Mouse (Mus musculus) ES-E14 (cell line): ENCODE results near the gene Prok2. TPM values are rescaled to one million over a fixed set of nuclear protein-coding genes. Genes with fewer than 3 reads are reported as not detected.

Experiments used
- DNase-seq: peaks from one replicate; pipeline ENCODE4 v3.0.0-alpha.2; 2013; ENCODE audit warnings: low read depth, low spot score
- H3K27ac ChIP-seq: 2 replicates; pipeline ENCODE4 v1.5.1; 2012; ENCODE audit warnings: low read depth, mild to moderate bottlenecking, low read length, moderate library complexity, mixed read lengths; ENCODE audit not compliant: poor library complexity, insufficient read depth, severe bottlenecking
- H3K36me3 ChIP-seq: 2 replicates; pipeline ENCODE4 v1.6.1; 2012; ENCODE audit warnings: mild to moderate bottlenecking, low read length, moderate library complexity, mixed read lengths; ENCODE audit not compliant: control insufficient read depth, poor library complexity, insufficient read depth, severe bottlenecking
- H3K4me1 ChIP-seq, 2 experiments: fragments of 150-350 bp in 1 of 2; sonication (generic) in 1 of 2; 2 replicates each; pipeline ENCODE4 v1.6.1; 2012; ENCODE audit warnings: low read length in 2 of 2, mild to moderate bottlenecking in 1 of 2, mixed read lengths in 1 of 2; ENCODE audit not compliant: control insufficient read depth in 2 of 2, insufficient read depth in 2 of 2, poor library complexity in 1 of 2
- H3K4me3 ChIP-seq, 2 experiments: fragments of 150-350 bp in 1 of 2; sonication (generic) in 1 of 2; 2 replicates each; pipeline ENCODE4 v1.5.1; 2012; ENCODE audit warnings: low read length in 2 of 2, low read depth in 1 of 2, mild to moderate bottlenecking in 1 of 2, mixed read lengths in 1 of 2; ENCODE audit not compliant: insufficient read depth in 1 of 2, poor library complexity in 1 of 2, severe bottlenecking in 1 of 2
- H3K9ac ChIP-seq: 2 replicates; pipeline ENCODE4 v1.6.1; 2012; ENCODE audit warnings: low read depth, mild to moderate bottlenecking, low read length, mixed read lengths; ENCODE audit not compliant: poor library complexity, insufficient read depth, severe bottlenecking
- H3K9me3 ChIP-seq: fragments of 150-350 bp; sonication (generic); 2 replicates; pipeline ENCODE4 v1.6.1; 2012; ENCODE audit warnings: low read depth, mild to moderate bottlenecking, low read length; ENCODE audit not compliant: control insufficient read depth, insufficient read depth
- CHD2 ChIP-seq: IDR thresholded peaks from 2 replicates; pipeline ENCODE4 v1.6.1; 2014; ENCODE audit warnings: mild to moderate bottlenecking, low read depth, low read length, inconsistent platforms
- HCFC1 ChIP-seq: IDR thresholded peaks from 2 replicates; pipeline ENCODE4 v1.6.1; 2012; ENCODE audit warnings: low read length, inconsistent platforms, borderline replicate concordance; ENCODE audit not compliant: insufficient read depth
- MAFK ChIP-seq: IDR thresholded peaks from 2 replicates; pipeline ENCODE4 v1.6.1; 2014; ENCODE audit warnings: mild to moderate bottlenecking, low read depth, low read length, inconsistent platforms; ENCODE audit not compliant: insufficient read depth
- ZC3H11A ChIP-seq: IDR thresholded peaks from 2 replicates; pipeline ENCODE4 v1.6.1; 2012; ENCODE audit warnings: low read depth, mild to moderate bottlenecking, inconsistent platforms, low read length, borderline replicate concordance
- ZNF384 ChIP-seq: IDR thresholded peaks from 2 replicates; pipeline ENCODE4 v1.6.1; 2012; ENCODE audit warnings: low read depth, low read length, inconsistent platforms
- in situ Hi-C, 2 experiments: fragments of 600-800 bp; cut with MboI; formaldehyde crosslinking; loops; one replicate each; pipeline ENCODE4 v1.15.1; 2025; ENCODE audit warnings: low sequenced_read_pairs in 2 of 2, inconsistent platforms in 1 of 2; ENCODE audit not compliant: unreplicated experiment in 2 of 2
- total RNA-seq: library from RNA; depleted of rRNA; stranded (reverse); fragments of 300-350 nt; gene quantifications from 2 replicates; pipeline ENCODE4 v1.2.3, GENCODE M21; 2012; rRNA removed

Prok2 gene
- not detected in 2 replicates for total RNA-seq

- H3K36me3 ChIP-seq: no peaks in the 10 kb centered on the region
- H3K4me1 ChIP-seq: no peaks in the 10 kb centered on the region; a peak in 1 of 4 replicates
- in situ Hi-C loops: no loop called here
- peak within 1 kb of the TSS; percentile 60 to 62 for H3K4me3 ChIP-seq
- TF ChIP-seq ZC3H11A (no peak), MAFK (no peak), ZNF384 (no peak), CHD2 (no peak), HCFC1 (no peak)
- peak within 1 kb of the TSS; percentile 25; the same call in 1 of the 2 replicates for H3K9ac ChIP-seq
- DNase-seq: no peak
- H3K27ac ChIP-seq: no peak within 1 kb of the TSS
- H3K9me3 ChIP-seq: no peaks in the 10 kb centered on the region
Observed at GRCm38 (mm10) chr6:99725971-99726561, at the start of gene Prok2. Gene Prok2, minus strand, starts transcription at chr6:99726392.

- no peak for DNase-seq
- no peak overlapping the region for H3K27ac ChIP-seq
- H3K9me3 ChIP-seq: no peaks in the 10 kb centered on the region
- H3K9ac ChIP-seq: no peak overlapping the region
- peaks cover 0 to 2% of the 10 kb centered on the region in 2 experiments; a peak in 2 of 4 replicates for H3K4me1 ChIP-seq
- no peak for TF ChIP-seq ZNF384
- no peak for TF ChIP-seq HCFC1
- TF ChIP-seq MAFK: no peak
- no peak for TF ChIP-seq CHD2
- TF ChIP-seq ZC3H11A: no peak
- H3K36me3 ChIP-seq: no peaks in the 10 kb centered on the region
- no peak overlapping the region for H3K4me3 ChIP-seq
- in situ Hi-C loops: no loop called here
Observed at GRCm38 (mm10) chr6:99774680-99775079, 48.5 kb upstream of the Prok2 start.

- H3K27ac ChIP-seq: no peak overlapping the region
- no peaks in the 10 kb centered on the region for H3K4me1 ChIP-seq
- H3K9me3 ChIP-seq: no peaks in the 10 kb centered on the region
- no peak overlapping the region for H3K4me3 ChIP-seq
- TF ChIP-seq MAFK (no peak), ZC3H11A (no peak), ZNF384 (no peak), CHD2 (no peak), HCFC1 (no peak)
- in situ Hi-C loops: no loop called here
- no peak for DNase-seq
- no peaks in the 10 kb centered on the region for H3K36me3 ChIP-seq
- no peak overlapping the region for H3K9ac ChIP-seq
Observed at GRCm38 (mm10) chr6:99768495-99768894, 42.3 kb upstream of the Prok2 start.

- no peak for TF ChIP-seq MAFK
- no peak for TF ChIP-seq CHD2
- no peaks in the 10 kb centered on the region for H3K9me3 ChIP-seq
- in situ Hi-C loops: no loop called here
- H3K36me3 ChIP-seq: no peaks in the 10 kb centered on the region
- H3K4me1 ChIP-seq: no peaks in the 10 kb centered on the region
- no peak for DNase-seq
- no peak overlapping the region for H3K27ac ChIP-seq
- H3K9ac ChIP-seq: no peak overlapping the region
- H3K4me3 ChIP-seq: no peak overlapping the region
Observed at GRCm38 (mm10) chr6:99764916-99765315, 38.7 kb upstream of the Prok2 start.
